Mouse (Mus musculus) frontal cortex, adult (tissue): ENCODE data around the gene Fgr.
A peak's percentile ranks its signal among the peaks of the same experiment; 100 is the strongest.
"Not testable (repeated sequence)": the region's sequence is repeated elsewhere in the genome, so short reads cannot be mapped to it uniquely, and the experiment has no call there.

Experiments
- ATAC-seq: cut with Nextera tagmentation; 2 replicates; pipeline ENCODE4 v1.9.2; 2017; ENCODE audit warnings: mild to moderate bottlenecking, moderate library complexity, mixed read lengths; ENCODE audit not compliant: low TSS enrichment

Fgr gene

GRCm38 (mm10) chr4:132983664-132984512 is 10.0 kb downstream of the Fgr start:
- no peak for ATAC-seq

- ATAC-seq, result no peak
These were observed 14.9 kb downstream of the Fgr start for GRCm38 (mm10) chr4:132988581-132989355.

- no peak for ATAC-seq
These were observed 19.7 kb downstream of the Fgr start for GRCm38 (mm10) chr4:132993553-132993952.

GRCm38 (mm10) chr4:132997469-132998237 is 23.8 kb downstream of the Fgr start:
- no peak for ATAC-seq

GRCm38 (mm10) chr4:133002896-133003295 is 29.0 kb downstream of the Fgr start:
- no peak for ATAC-seq

GRCm38 (mm10) chr4:133003316-133004018 is 29.6 kb downstream of the Fgr start:
- ATAC-seq, result no peak

GRCm38 (mm10) chr4:133005233-133005632 is 31.3 kb downstream of the Fgr start:
- ATAC-seq, result peak; percentile 41; the same call in 1 of the 2 replicates

GRCm38 (mm10) chr4:133005885-133006451 is 32.1 kb downstream of the Fgr start:
- not testable (repeated sequence) for ATAC-seq

GRCm38 (mm10) chr4:133007513-133008380 is 33.9 kb downstream of the Fgr start:
- no peak for ATAC-seq

- no peak for ATAC-seq
These were observed 35.2 kb downstream of the Fgr start for GRCm38 (mm10) chr4:133009131-133009530.

GRCm38 (mm10) chr4:133009676-133010075 is 35.8 kb downstream of the Fgr start:
- no peak for ATAC-seq

GRCm38 (mm10) chr4:133010611-133011010 is 36.7 kb downstream of the Fgr start:
- ATAC-seq, result no peak

- peak; percentile 77 for ATAC-seq
These were observed 37.3 kb downstream of the Fgr start, which contains the start of gene Ahdc1 for GRCm38 (mm10) chr4:133011028-133011820. Gene Ahdc1, plus strand, starts transcription at chr4:133011260.

GRCm38 (mm10) chr4:133011821-133012775 is 38.2 kb downstream of the Fgr start:
- ATAC-seq, result 0 out of 2 replicates have a peak, but pooled peaks have one; percentile 1

GRCm38 (mm10) chr4:133012776-133013265 is 38.9 kb downstream of the Fgr start:
- no peak for ATAC-seq

- no peak for ATAC-seq
These were observed 39.5 kb downstream of the Fgr start for GRCm38 (mm10) chr4:133013266-133013891.

- no peak for ATAC-seq
These were observed 40.2 kb downstream of the Fgr start for GRCm38 (mm10) chr4:133014088-133014487.
